Mouse (Mus musculus) layer of hippocampus, postnatal 36 days (tissue): Measurements from ENCODE around the gene Tmem19. TPM values are rescaled to one million over a fixed set of nuclear protein-coding genes. Genes with fewer than 3 reads are reported as not detected.

Experiments
- DNase-seq, 2 experiments: peaks; one replicate each; pipeline ENCODE4 v3.0.0; 2022
- total RNA-seq, 2 experiments: library from RNA; stranded (reverse); gene quantifications; 2 replicates each; pipeline ENCODE4 v1.2.3; 2021

Gene Tmem19
- total RNA-seq: 10 to 100 TPM; 39.7 to 41.7 TPM

DNA sequence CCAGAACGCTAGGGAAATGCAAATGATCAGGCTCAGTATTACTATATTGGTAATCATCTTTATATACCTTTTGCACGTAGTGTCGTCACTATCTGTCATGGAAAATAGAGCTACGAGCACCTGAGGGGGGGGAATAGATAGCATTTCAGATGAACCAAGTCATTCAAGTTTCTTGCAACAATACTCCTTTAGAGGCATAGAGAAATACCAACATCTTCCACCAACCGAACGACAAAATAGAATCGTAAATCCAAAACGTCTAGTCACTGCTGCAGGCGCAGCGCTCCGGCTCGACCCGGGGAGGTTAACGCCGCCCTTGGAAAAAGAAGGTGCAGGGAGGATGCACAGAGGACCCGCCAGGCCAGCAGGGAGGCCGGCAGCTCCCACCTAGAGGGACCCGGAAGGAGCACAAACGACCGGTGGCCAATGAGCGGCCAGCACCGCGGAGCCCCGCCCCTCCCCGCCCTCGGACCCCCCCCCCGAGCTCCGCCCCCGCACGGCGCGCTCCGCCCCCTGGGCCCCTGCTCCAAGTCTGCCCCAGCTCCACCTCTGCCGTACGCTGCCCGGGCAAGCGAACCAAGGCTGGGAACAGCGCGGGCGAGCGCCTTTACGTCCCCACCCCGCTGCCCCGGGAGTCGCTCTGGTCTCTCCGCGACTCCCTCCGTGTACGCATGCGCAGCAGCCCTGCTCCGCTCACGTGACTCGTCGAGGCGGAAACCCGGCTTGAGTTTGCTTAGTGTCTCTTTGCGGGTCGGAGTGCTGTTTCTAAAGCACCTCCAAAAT is at the start of gene Tmem19:
Gene Tmem19, minus strand, starts transcription at position 662 of the 783 bp plus-strand sequence.
- peak; percentile 92 to 93 for DNase-seq

GRCm38 (mm10) chr10:115406393-115406792 is 44.1 kb upstream of the Tmem19 start:
- peak; percentile 28 to 42 for DNase-seq

DNA sequence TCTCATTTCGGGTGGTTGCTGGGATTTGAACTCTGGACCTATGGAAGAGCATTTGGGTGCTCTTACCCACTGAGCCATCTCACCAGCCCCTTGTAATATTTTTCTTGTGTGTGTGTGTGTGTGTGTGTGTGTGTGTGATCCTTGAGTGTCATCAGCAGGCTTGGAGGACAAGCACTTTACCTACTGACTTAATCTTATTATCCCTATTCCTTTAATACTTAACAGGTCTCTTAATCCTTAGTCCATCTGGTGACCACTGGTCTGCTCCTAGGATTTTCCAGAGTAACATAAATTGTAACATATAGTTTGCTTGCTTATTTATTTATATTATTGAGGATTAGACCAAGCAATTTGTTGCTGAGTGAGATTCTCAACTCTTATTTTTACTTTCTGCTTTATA is 29.6 kb upstream of the Tmem19 start:
- DNase-seq: no peak

GRCm38 (mm10) chr10:115391076-115391475 is 28.8 kb upstream of the Tmem19 start:
- DNase-seq: no peak

GRCm38 (mm10) chr10:115387891-115388290 is 25.6 kb upstream of the Tmem19 start:
- DNase-seq: no peak

DNA sequence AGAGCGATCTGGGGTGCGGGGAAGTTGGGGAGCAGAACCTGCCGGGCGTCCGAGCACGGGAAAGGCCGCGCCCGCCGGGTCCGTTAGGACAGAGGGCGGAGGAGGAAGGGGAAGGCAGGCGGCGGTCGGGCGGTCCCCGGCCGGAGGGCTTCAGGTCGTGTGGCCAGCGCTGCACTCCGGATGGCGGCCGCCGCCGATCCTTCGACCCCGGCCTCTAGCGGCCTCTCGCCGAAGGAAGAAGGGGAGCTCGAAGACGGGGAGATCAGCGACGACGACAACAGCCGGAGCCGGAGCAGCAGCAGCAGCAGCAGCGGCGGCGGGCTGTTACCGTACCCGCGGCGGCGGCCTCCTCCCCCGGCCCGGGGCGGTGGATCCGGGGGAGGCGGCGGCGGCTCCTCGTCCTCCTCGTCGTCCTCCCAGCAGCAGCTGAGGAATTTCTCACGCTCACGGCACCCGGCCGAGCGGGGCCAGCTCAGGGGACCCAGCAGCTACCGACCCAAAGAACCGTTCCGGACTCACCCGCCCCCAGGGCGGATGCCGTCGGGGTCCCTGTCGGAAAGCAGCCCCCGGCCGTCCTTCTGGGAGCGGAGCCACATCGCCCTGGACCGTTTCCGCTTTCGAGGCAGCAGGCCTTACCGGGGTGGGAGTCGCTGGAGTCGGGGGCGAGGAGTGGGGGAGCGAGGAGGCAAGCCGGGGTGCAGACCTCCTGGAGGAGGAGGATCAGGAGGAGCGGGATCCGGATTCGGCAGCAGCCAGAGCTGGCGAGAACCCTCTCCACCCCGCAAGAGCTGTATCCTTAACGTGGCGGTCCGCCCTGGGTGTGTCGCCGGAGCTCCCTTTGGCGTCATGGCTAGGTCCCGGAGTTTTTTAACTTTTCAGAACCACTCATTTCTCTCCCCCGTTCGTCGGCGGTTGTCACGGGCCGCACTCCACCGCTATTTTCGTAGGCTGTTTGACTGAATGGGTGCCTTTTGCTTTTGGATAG is 23.0 kb upstream of the Tmem19 start:
- DNase-seq: peak; percentile 60 to 62

DNA sequence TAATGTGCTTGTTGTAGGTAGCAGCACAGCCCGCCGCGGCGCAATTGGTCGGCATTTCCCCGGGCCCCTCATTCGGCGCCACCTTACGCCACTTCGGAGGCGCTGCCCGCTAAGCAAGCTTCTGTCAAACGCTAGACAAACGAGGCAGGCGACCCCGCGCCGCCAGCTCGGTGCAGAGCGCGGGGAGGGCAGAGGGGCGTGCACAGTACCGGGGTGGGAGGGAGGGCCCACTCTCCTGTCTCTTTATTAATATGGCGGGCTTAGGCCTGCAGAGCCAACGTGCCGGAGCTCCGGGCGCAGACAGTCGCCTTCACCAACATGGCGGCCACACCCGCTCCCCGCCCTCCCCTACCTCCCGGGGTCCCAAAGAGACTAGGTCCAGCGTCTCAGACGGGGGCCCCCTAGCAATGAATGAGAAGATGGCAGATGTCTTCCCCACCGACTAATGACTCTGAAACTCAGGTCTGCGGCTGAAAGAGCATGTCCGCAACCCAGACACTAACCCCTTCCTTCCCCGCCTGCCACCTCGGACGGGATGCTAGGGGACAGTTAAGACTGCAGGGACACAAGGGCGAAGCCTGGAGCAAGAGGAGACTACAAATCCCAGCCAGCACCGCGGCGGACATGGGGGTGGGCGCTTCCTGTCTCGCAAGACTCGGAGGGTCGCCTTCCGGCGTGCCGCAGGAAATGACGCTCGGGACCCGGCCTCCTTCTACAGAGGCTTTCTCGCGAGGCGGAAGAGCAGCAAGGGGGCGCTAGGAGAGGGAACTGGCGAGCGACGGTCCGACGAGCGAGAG is 22.1 kb upstream of the Tmem19 start, which contains the start of the genes Thap2 and Zfc3h1:
Gene Thap2, minus strand, starts transcription at position 223 of the 797 bp plus-strand sequence.
Gene Zfc3h1, plus strand, starts transcription at position 739 of the 797 bp plus-strand sequence.
- DNase-seq: peak; percentile 98 to 99

DNA sequence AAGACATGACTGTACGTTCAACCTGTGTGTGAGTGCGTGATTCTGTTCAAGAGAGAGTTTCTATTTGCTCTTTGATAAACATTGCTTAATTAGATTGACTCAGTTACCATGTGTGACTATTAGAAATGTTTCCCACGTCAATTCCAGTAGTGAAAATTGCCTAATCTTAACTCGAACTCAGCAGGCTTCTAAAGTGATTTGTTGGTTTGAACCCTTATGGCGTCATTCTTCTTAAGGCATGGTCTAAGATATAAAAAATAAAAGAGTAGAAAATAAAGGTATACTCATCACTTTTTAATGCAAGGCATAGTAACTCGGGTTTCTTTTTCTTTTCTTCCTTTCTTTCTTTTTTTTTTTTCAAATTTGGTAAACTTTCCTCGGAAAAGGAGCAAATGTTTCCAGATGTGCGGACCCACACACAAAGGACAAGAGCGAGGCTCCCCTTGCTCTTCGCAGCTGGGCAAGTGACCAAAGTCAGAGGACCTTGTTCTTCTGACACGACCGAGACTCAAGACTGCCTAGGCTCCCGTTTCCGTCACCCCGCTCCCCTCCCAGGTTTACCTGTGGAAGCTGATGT is 21.4 kb upstream of the Tmem19 start:
- no peak for DNase-seq

GRCm38 (mm10) chr10:115382846-115383643 is 20.7 kb upstream of the Tmem19 start:
- DNase-seq: no peak

DNA sequence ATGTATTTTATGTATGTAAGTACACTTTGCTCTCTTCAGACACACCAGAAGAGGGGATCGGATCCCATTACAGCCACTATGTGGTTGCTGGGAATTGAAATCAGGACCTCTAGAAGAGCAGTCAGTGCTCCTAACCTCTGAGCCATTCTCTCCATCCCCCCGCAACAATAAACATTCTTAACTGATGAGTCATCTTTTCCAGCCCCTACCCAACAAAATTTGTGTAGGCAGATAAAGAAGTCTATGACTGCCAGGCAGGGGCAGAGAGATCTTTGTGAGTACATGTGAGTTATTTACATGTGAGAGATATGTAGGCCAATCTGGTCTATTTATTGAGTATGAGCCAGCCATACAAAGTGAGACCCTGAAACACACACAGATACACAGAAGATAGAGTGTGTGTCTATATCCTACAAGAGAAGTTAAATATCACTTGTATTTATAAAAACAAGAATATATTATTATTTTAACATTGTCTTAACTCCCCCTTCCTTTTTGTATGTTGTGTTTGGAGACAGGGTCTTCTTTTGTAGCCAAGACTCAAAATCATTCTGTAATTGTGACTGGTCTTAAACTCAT is 19.3 kb upstream of the Tmem19 start:
- DNase-seq: no peak

GRCm38 (mm10) chr10:115363151-115363550 is 850 bp upstream of the Tmem19 start:
- DNase-seq: no peak

- DNase-seq: no peak
Measured at GRCm38 (mm10) chr10:115362623-115362964, 293 bp upstream of the Tmem19 start.

DNA sequence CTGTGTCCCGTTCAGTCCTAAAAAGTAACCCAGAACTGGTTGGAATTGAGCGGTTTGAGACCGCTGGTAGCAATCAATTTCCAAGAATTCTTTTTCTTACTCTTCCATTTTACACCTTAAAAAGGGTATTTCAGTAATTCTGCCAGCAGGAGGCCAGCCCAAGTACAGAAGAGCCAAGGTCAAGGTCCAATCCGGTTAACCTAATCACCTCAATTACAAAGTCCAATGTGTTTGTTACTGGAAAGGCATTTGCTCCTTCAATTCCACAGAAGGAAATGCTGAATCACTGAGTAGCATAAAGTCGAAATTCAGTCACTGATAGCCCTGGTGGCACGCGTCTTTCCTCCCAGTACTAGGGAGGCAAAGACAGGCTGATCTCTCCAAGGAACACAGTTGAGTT is 3.2 kb downstream of the Tmem19 start:
- no peak for DNase-seq

- no peak for DNase-seq
Measured at GRCm38 (mm10) chr10:115358216-115358919, 3.9 kb downstream of the Tmem19 start.

- DNase-seq: no peak
Measured at GRCm38 (mm10) chr10:115356106-115356505, 6.2 kb downstream of the Tmem19 start.

DNA sequence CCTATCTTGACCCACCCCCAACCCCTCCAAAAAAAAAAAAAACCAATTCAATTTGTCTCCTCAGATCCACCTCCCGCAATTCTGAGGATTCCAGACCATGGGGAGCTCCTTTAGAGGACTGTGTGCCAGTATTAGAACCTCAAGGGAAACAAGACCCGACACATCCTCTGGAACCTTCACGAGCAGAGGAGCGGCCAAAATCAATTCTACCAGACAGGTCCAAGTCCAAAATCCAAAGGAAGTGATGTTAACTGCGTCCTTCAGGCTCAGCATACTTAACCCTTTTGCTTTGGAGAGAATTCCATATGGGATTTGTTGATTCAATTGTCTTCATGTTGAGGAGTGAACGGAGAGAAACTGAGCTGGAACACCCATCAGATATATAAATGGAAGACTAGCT is 7.3 kb downstream of the Tmem19 start:
- no peak for DNase-seq

DNA sequence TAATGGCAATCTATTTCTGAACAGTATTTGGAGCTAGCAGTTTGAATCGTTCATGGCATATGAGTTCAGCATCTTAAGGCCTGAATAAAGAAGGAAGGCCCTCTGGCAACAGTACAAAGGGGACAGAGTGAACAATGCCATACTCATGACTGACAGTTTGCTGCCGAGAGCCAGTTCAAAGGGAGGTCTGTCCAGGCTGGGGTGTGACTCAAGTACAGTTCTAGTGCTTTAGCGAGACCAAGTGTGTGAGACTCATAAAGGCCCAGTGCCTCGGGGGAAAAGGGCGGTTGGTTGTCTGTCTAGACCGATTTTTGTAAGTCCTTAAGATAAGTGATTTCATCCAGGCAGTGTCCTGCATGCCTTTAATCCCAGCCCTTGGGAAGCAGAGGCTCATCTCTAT is 7.7 kb downstream of the Tmem19 start:
- DNase-seq: no peak

DNA sequence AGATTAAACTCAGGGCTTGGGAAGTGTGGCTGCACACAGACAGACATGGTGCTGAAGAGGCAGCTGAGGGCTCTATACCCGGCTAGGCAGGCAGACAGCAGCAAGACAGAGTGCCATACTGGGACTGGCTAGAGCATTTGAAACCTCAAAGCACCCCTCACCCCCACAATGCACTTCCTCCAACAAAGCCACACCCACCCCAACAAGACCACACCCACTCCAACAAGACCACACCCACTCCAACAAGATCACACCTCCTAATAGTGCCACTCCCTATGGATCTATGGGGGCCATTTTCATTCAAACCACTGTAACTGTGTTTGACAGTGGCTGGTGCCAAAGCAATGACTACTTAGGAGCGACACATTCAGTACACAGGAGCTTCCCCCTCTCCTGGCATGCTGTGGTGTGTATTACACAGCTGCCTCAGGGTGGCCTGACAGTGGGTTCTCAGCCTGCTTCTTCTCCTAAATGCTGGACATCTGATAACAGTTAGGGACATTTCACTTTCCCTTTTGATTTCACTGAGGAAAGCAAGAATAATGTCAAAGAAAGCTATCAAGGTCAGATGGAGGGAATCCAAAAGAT is 11.4 kb downstream of the Tmem19 start:
- no peak for DNase-seq

DNA sequence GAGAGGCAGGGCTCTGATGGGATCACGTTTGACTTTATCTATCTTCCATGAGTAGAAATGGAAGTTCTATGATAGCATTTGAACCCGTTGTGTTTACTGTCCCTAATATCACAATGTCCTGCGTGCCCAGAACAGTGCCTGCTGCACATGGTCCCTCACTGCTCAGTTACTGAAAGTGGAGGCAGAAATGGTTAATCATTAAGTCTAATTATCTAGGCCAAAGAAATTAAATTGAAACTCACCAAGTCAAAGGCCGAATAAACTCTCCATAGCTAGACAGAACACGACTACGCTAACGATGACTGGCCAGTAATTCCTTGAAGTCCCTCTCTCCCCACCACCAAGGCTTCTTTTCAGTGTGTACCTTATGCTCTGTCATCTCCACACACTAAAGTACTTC is 12.8 kb downstream of the Tmem19 start:
- DNase-seq: no peak

GRCm38 (mm10) chr10:115349029-115349428 is 13.3 kb downstream of the Tmem19 start:
- DNase-seq: no peak
